Mouse (Mus musculus): ENCODE measurements around the gene Galnt7. TPM values are rescaled to one million over a fixed set of nuclear protein-coding genes. Genes with fewer than 3 reads are reported as not detected.
"Not testable (repeated sequence)": the region's sequence is repeated elsewhere in the genome, so short reads cannot be mapped to it uniquely, and the experiment has no call there.

Galnt7 gene
- polyA plus RNA-seq, 2 experiments from 2014 or later, result 29.7 to 36.7 TPM

GRCm38 (mm10) chr8:57536167-57536566 is 116.7 kb downstream of the Galnt7 start:
- ATAC-seq, result no peak

GRCm38 (mm10) chr8:57534495-57534894 is 118.3 kb downstream of the Galnt7 start:
- ATAC-seq, result no peak

GRCm38 (mm10) chr8:57533106-57533505 is 119.7 kb downstream of the Galnt7 start:
- ATAC-seq, result no peak

GRCm38 (mm10) chr8:57532223-57532622 is 120.6 kb downstream of the Galnt7 start:
- ATAC-seq, result no peak

DNA sequence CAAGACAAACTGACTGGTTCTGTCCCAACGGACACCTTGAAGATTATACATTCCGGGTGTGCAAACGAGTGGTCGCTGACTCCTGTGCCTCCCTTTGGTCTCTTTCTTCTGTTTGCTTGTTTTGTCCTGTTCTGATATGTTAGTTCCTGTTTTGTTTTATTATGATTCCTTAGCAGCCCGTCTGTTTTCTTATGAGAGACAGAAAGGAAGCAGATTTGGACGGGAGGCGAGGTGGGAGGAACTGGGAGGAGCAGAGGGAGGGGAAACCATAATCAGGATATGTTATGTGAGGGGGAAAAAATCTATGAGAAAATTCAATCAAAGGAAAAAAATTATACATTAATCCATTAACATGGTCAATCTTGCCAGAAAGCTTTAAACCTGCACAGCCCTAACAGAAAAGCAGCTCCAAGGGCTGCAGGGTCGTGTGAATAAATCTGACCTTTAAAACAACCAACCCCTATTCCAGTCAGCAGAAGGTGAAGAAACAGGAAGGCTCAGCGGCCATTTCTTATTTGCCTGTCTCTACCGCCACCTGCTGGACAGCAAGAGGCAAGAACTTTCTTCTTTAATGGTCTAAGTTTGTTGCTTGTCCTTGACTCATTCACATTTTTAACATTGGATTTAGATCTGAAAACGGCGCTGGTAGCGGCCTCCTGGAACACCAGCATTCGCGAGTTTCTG is 122.0 kb downstream of the Galnt7 start:
- peak; percentile 92 for ATAC-seq

DNA sequence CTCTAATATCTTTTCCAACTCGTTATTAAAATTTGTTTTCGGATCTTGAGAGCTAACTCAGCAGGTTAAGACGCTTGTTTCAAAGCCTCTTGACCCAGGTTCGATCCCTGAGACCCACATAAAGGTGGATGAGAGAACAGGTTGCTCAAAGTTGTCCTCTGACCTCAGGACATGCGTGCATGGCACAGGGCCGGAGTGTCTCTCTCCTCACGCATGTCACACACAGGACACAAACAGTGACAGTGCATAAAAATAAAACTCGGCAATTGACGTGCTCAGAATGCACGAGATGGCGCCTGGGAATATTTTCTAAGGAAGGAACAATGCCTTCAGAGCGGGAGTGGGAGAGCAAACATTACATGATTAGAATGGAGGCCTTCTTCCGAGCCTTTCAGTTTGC is 122.6 kb downstream of the Galnt7 start:
- ATAC-seq, result no peak

DNA sequence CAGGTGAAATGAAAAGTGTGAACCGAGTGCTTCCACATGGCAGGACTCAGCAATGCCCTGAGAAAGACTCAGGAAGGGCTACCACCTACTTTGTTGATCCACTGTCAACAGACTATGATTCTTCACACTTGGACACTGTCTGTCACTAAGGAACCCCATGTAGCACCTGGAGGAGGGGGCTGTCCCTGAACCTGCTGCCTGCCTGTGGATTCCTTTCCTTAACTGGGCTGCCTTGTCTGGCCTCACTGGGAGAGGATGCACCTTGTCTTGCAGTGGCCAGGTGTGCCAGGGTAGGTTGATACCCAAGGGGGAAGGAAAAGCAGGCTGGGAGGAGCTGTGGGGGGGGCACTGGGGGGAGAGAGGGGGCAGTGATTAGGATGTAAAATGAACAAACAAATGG is 124.8 kb downstream of the Galnt7 start:
- no peak for ATAC-seq

DNA sequence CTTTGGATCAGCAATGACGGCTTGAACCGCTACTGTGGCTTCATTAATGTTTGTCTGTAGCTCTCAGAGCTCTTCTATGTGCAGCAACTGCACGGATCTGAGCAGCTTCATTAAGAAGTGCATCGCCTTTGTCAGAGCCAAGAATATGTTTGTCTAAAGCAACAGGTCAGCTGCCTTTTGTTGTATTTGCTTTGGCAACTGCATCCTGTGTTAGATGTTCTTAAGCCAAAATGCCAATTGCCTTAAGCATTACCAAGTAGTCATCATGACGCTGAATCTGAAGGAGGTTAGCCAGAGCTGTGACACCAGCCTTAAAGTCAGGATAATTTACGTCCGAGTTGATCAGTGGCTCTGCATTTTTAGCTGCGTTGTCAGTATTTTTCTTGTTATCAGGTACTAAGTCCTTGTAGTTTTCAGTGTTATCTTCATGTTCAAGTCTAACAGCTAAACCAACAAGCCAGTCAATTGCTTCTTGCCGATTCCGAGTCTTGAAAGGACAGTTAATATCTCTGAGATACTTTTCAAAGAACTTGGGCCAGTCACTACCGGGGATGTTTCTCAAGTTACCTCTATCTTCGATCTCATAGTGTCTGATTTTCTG is 132.5 kb downstream of the Galnt7 start:
- ATAC-seq, result no peak

- no peak for ATAC-seq
These were observed 135.1 kb downstream of the Galnt7 start for GRCm38 (mm10) chr8:57517723-57518122.

DNA sequence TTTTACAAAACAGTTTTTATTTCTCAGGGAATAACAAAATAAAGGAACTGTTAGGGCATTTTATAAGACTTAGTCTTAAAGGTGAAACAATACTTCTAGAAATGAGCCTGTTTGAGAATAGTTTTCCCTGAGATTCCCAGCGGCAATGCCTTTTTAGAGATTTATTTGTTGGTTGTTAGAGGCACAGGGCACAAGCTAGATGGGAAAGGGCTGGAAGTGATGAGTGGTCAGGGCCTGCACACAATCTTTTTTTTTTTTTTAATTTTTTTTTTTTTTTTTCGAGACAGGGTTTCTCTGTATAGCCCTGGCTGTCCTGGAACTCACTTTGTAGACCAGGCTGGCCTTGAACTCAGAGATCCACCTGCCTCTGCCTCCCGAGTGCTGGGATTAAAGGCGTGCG is 136.1 kb downstream of the Galnt7 start:
- ATAC-seq, result not testable (repeated sequence)

DNA sequence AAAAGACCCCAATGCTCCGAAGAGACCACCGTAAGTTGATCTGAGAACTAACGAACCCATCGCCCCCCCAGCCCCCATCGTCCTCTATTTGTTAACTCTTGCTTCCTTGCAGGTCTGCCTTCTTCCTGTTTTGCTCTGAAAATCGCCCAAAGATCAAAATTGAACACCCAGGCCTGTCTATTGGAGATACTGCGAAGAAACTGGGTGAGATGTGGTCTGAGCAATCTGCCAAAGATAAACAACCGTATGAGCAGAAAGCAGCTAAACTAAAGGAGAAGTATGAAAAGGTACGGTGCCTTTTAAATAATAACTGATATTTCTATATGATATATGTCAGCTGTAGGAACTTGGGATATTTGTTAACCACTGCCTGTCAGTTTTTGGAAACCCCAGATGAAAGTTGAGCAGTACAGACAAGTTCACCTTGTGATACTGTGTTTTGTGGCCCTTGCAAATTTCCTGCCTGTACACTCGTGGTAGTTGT is 139.6 kb downstream of the Galnt7 start:
- ATAC-seq, result not testable (repeated sequence)

- ATAC-seq, result peak; percentile 9
These were observed 140.4 kb downstream of the Galnt7 start for GRCm38 (mm10) chr8:57512141-57513056.

- ATAC-seq, result peak; percentile 94
These were observed 141.3 kb downstream of the Galnt7 start, which contains the start of gene Hmgb2 for GRCm38 (mm10) chr8:57511316-57512118. Gene Hmgb2, plus strand, starts transcription at chr8:57511907.

DNA sequence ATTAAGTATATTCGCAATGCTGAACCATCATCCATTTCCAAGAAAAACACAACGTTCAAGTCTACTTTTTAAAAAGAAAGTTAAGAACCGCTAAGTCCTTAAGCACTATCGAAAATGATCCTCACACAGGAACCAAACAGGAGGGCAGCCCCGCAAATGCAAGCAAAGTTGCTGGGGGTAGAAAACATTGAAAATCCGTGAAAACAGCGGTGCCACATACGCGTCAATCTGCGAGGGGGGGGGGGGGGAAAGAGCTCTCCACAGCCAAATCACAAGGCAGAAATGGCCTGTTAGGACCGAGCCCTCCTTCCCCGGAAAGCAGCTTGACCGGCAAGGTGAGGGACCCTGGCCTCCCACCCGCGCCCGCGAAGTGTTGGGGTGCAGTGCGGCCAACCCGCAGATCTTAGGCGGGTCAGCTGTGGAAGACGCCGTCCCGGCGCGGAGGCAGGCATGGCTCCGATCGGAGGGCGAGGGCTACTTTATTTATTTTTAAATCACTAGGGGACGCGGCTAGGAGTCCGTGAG is 142.0 kb downstream of the Galnt7 start:
- ATAC-seq, result no peak

DNA sequence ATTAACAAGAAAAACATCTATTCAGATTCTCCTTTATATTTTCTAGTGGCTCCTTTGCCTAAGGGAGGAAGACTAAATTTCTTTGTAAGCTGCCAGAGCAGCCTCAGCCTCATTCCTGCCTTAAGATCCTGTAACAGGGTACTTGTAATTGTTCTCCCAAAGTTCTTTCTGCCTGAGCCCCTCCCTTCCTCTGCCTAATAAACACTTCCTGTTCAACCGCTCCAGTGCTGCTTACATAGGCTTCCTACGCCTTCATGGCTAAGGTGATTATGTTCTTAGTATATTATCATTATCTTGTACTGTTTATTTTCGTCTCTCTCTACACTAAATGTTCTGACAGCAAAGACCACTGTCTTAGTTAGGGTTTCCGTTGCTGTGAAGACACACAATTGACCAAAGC is 144.2 kb downstream of the Galnt7 start:
- ATAC-seq, result no peak

DNA sequence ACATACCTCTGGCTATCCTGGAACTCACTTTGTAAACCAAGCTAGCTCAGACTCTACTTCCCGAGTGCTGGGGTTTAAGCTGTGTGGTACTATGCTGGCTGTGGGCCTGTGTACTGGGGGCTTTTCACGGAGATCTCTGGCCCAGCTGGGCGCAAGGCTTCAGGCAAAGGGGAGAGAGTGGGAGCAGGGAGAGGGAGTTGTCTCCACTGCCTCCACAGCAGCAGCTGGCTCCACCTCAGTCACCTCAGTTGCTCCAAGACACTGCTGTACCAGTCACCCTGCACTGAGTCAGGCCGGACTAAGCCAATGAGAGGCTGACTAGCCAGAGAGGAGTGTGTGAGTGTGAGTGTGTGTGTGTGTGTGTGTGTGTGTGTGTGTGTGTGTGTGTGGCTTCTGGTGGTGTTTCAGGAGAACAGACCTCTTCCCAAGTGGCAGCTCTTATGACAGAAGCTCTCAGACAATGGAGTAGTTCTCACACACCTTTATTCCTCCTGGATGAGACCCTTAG is 145.2 kb downstream of the Galnt7 start:
- ATAC-seq, result no peak

GRCm38 (mm10) chr8:57505500-57505899 is 147.3 kb downstream of the Galnt7 start:
- not testable (repeated sequence) for ATAC-seq

- ATAC-seq, result peak; percentile 90
These were observed 149.2 kb downstream of the Galnt7 start for GRCm38 (mm10) chr8:57503641-57504040.

DNA sequence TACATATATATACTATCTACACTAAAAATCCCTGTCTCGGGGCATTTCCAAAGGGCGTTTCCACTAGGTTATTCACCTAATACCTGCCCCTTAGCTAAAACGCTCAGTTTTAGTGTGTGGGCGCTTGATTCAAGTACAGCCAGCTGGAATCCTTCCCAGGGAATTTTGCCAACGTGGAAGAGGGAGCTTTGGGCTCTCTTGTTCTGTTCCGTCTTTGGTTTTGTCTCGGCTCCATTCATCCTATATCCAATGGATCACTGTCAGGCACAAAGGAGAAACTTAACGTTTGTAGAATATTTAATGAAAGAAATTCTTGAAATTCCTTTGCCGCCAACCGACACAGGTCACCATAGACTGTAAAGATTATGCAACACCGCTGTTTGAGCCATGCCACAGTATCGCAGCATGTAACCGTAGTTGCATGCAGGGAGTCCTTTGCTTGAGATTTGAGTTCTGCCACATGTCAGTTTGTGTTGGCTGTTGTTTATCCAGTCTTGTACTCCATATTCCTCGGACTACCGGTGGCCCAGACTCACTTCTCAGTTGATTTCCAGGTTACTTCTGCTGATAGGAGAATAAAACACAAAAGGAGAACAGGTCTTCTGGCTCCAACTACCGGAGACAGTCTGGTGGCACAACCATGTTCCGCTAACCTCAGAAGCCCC is 153.9 kb downstream of the Galnt7 start:
- no peak for ATAC-seq

DNA sequence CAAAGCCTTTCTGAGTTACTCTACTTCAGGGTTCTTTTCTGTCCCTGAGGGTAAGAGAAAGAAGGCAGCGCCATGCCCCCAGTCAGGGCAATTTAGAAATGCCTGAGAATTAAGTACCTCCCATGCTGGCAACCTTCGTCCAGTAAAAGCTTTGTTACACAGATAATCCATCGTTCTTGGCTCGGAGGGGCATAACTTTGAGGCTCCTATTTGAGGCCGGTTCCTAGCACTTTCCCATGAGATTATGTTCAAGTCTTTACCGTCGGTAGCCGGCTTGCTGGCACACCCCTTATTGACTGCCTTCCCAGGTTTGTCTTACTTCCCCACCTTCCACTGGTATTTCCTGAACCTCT is 154.4 kb downstream of the Galnt7 start:
- ATAC-seq, result no peak

DNA sequence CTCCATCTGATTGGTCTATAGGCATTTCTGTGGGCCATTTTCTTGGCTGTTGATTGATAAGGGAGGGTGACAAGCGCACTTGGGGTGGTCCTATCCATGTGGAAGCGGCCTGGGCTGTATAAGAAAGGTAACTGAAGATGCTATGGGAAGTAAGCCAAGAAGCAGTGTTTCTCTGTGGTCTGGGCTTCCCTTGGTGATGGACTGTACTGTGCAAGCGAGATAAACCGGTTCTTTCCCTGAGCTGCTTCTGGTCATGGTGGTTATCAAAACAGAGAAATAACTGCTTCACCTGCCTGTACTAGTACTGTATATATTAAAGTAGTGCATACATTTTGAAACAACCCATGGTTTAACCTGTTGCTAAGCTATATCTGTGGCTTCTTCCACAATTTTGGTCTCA is 161.0 kb downstream of the Galnt7 start:
- no peak for ATAC-seq

Measured in CD4-positive, CD25-positive, alpha-beta regulatory T cell, adult 4 months (primary cell).